Mouse (Mus musculus): ENCODE results near the gene Ankrd24.

Ankrd24 gene

GRCm38 (mm10) chr10:81628390-81628789, at the start of gene Ankrd24:
Ankrd24 (plus strand) TSS chr10:81628540.
- DNase-seq: peak in 1 of 2 experiments; percentile 19

GRCm38 (mm10) chr10:81579967-81580366, 48.4 kb upstream of the Ankrd24 start:
- no peak for DNase-seq

GRCm38 (mm10) chr10:81580441-81581070, 47.8 kb upstream of the Ankrd24 start:
- peak; percentile 63 to 77 for DNase-seq

- DNase-seq: peak in 1 of 2 experiments; percentile 5
Observed at GRCm38 (mm10) chr10:81583347-81583746, 45.0 kb upstream of the Ankrd24 start.

GRCm38 (mm10) chr10:81588739-81589138, 39.6 kb upstream of the Ankrd24 start:
- no peak for DNase-seq

- no peak for DNase-seq
Observed at GRCm38 (mm10) chr10:81591846-81592245, 36.5 kb upstream of the Ankrd24 start.

GRCm38 (mm10) chr10:81592631-81593030, 35.7 kb upstream of the Ankrd24 start:
- no peak for DNase-seq

GRCm38 (mm10) chr10:81593223-81593622, 35.1 kb upstream of the Ankrd24 start:
- DNase-seq: no peak

GRCm38 (mm10) chr10:81593935-81594334, 34.4 kb upstream of the Ankrd24 start:
- no peak for DNase-seq

GRCm38 (mm10) chr10:81595599-81595998, 32.7 kb upstream of the Ankrd24 start:
- no peak for DNase-seq

- DNase-seq: peak in 1 of 2 experiments; percentile 36
Observed at GRCm38 (mm10) chr10:81596611-81597010, 31.7 kb upstream of the Ankrd24 start.

GRCm38 (mm10) chr10:81597137-81597950, 31.0 kb upstream of the Ankrd24 start:
- peak; percentile 56 to 68 for DNase-seq

GRCm38 (mm10) chr10:81598342-81598741, 30.0 kb upstream of the Ankrd24 start:
- no peak for DNase-seq

- DNase-seq: no peak
Observed at GRCm38 (mm10) chr10:81598871-81599270, 29.5 kb upstream of the Ankrd24 start.

GRCm38 (mm10) chr10:81599630-81600029, 28.7 kb upstream of the Ankrd24 start:
- no peak for DNase-seq

- DNase-seq: no peak
Observed at GRCm38 (mm10) chr10:81600096-81600495, 28.2 kb upstream of the Ankrd24 start.

- peak; percentile 98 for DNase-seq
Observed at GRCm38 (mm10) chr10:81600738-81601203, 27.6 kb upstream of the Ankrd24 start, which contains the start of gene Tle6. Tle6 (minus strand) TSS chr10:81601073.

- no peak for DNase-seq
Observed at GRCm38 (mm10) chr10:81601396-81601905, 26.9 kb upstream of the Ankrd24 start.

- DNase-seq: peak; percentile 32 to 47
Observed at GRCm38 (mm10) chr10:81602741-81603151, 25.6 kb upstream of the Ankrd24 start.

- DNase-seq: no peak
Observed at GRCm38 (mm10) chr10:81604019-81604967, 24.0 kb upstream of the Ankrd24 start.

GRCm38 (mm10) chr10:81604968-81605665, 23.2 kb upstream of the Ankrd24 start:
- peak; percentile 94 for DNase-seq

- no peak for DNase-seq
Observed at GRCm38 (mm10) chr10:81605666-81605973, 22.7 kb upstream of the Ankrd24 start.

Data from kidney, postnatal 4 days (tissue).